Mouse (Mus musculus) adrenal gland (tissue): Measurements from ENCODE around the gene Rhbdd2.

Experiments used
- intact Hi-C: fragments of 180-260 bp; cut with DNase I; formaldehyde crosslinking; loops from one replicate; pipeline ENCODE4 v1.15.1; 2025

Rhbdd2 gene

GRCm38 (mm10) chr5:135643552-135643842, 11.1 kb downstream of the Rhbdd2 start:
- intact Hi-C loops: no loop called here

GRCm38 (mm10) chr5:135643869-135644268, 11.5 kb downstream of the Rhbdd2 start:
- intact Hi-C loops: no loop called here

GRCm38 (mm10) chr5:135645330-135645729, 12.9 kb downstream of the Rhbdd2 start:
- intact Hi-C loops: no loop called here

GRCm38 (mm10) chr5:135646038-135646437, 13.6 kb downstream of the Rhbdd2 start:
- intact Hi-C loops: no loop called here

- intact Hi-C loops: no loop called here
Observed at GRCm38 (mm10) chr5:135648461-135649308, 16.3 kb downstream of the Rhbdd2 start.

GRCm38 (mm10) chr5:135649309-135649633, 16.9 kb downstream of the Rhbdd2 start:
- intact Hi-C loops: no loop called here

GRCm38 (mm10) chr5:135651536-135651935, 19.1 kb downstream of the Rhbdd2 start:
- intact Hi-C loops: no loop called here

- intact Hi-C loops: no loop called here
Observed at GRCm38 (mm10) chr5:135653209-135653608, 20.8 kb downstream of the Rhbdd2 start.

GRCm38 (mm10) chr5:135656046-135656445, 23.6 kb downstream of the Rhbdd2 start:
- intact Hi-C loops: no loop called here

GRCm38 (mm10) chr5:135657128-135657527, 24.7 kb downstream of the Rhbdd2 start:
- intact Hi-C loops: no loop called here

GRCm38 (mm10) chr5:135657703-135658373, 25.4 kb downstream of the Rhbdd2 start:
- intact Hi-C loops: no loop called here

GRCm38 (mm10) chr5:135659956-135660355, 27.5 kb downstream of the Rhbdd2 start:
- intact Hi-C loops: no loop called here

- intact Hi-C loops: no loop called here
Observed at GRCm38 (mm10) chr5:135660535-135660934, 28.1 kb downstream of the Rhbdd2 start.

GRCm38 (mm10) chr5:135666890-135667289, 34.5 kb downstream of the Rhbdd2 start:
- intact Hi-C loops: no loop called here

GRCm38 (mm10) chr5:135668071-135668470, 35.7 kb downstream of the Rhbdd2 start:
- intact Hi-C loops: no loop called here

- intact Hi-C loops: no loop called here
Observed at GRCm38 (mm10) chr5:135669741-135670275, 37.4 kb downstream of the Rhbdd2 start, which contains the start of gene Por. Por (plus strand) TSS chr5:135670033.

GRCm38 (mm10) chr5:135670881-135671280, 38.5 kb downstream of the Rhbdd2 start:
- intact Hi-C loops: no loop called here

- intact Hi-C loops: no loop called here
Observed at GRCm38 (mm10) chr5:135672509-135672908, 40.1 kb downstream of the Rhbdd2 start.

GRCm38 (mm10) chr5:135672980-135673379, 40.6 kb downstream of the Rhbdd2 start:
- intact Hi-C loops: no loop called here

GRCm38 (mm10) chr5:135674349-135674775, 41.9 kb downstream of the Rhbdd2 start:
- intact Hi-C loops: no loop called here

- intact Hi-C loops: no loop called here
Observed at GRCm38 (mm10) chr5:135674821-135675220, 42.4 kb downstream of the Rhbdd2 start.

GRCm38 (mm10) chr5:135676696-135677095, 44.3 kb downstream of the Rhbdd2 start:
- intact Hi-C loops: no loop called here

GRCm38 (mm10) chr5:135677251-135677650, 44.8 kb downstream of the Rhbdd2 start:
- intact Hi-C loops: no loop called here
